Mouse (Mus musculus): Measurements from ENCODE around the gene Hoxa10. TPM values are rescaled to one million over a fixed set of nuclear protein-coding genes. Genes with fewer than 3 reads are reported as not detected.

Gene Hoxa10
- polyA plus RNA-seq, 1 experiment = not detected

GRCm38 (mm10) chr6:52204050-52204752 lies 36.5 kb downstream of the Hoxa10 start, which contains the start of gene Hoxa5:
Hoxa5 (minus strand) TSS chr6:52204587.
- 2% methylated on average over 65 of the region's 65 CpGs for WGBS
- Histone ChIP-seq H3K4me1 (ENCODE audit: control insufficient read depth, insufficient read depth, low read length) (peaks cover 4% of the 10 kb centered on the region), H3K4me3 (ENCODE audit: insufficient read depth, low read depth, low read length) (no peak within 1 kb of the TSS), H3K27ac (ENCODE audit: insufficient read depth, low read depth, low read length) (no peak within 1 kb of the TSS)
- TF ChIP-seq POLR2A (IDR thresholded peaks at IDR 0.05; ENCODE audit: insufficient read depth, low read depth, low read length) (no peak), CTCF (IDR thresholded peaks at IDR 0.05; ENCODE audit: insufficient read depth, low read depth, low read length) (no peak)

- TF ChIP-seq POLR2A (IDR thresholded peaks at IDR 0.05; ENCODE audit: insufficient read depth, low read depth, low read length) = no peak
- TF ChIP-seq CTCF (IDR thresholded peaks at IDR 0.05; ENCODE audit: insufficient read depth, low read depth, low read length) = no peak
- WGBS = 1% methylated on average over 46 of the region's 46 CpGs
- Histone ChIP-seq H3K27ac (ENCODE audit: insufficient read depth, low read depth, low read length) (no peak overlapping the region), H3K4me1 (ENCODE audit: control insufficient read depth, insufficient read depth, low read length) (peaks cover 4% of the 10 kb centered on the region), H3K4me3 (ENCODE audit: insufficient read depth, low read depth, low read length) (no peak overlapping the region)
Measured at GRCm38 (mm10) chr6:52203371-52204049, 37.1 kb downstream of the Hoxa10 start.

- 4% methylated on average over 10 of the region's 10 CpGs for WGBS
- TF ChIP-seq POLR2A (IDR thresholded peaks at IDR 0.05; ENCODE audit: insufficient read depth, low read depth, low read length) = no peak
- TF ChIP-seq CTCF (IDR thresholded peaks at IDR 0.05; ENCODE audit: insufficient read depth, low read depth, low read length) = no peak
- H3K4me1 ChIP-seq (ENCODE audit: control insufficient read depth, insufficient read depth, low read length) = peaks cover 4% of the 10 kb centered on the region
- H3K27ac ChIP-seq (ENCODE audit: insufficient read depth, low read depth, low read length) = no peak overlapping the region
- no peak overlapping the region for H3K4me3 ChIP-seq (ENCODE audit: insufficient read depth, low read depth, low read length)
Measured at GRCm38 (mm10) chr6:52203121-52203370, 37.6 kb downstream of the Hoxa10 start.

- WGBS = 5% methylated on average over 22 of the region's 22 CpGs
- TF ChIP-seq POLR2A (IDR thresholded peaks at IDR 0.05; ENCODE audit: insufficient read depth, low read depth, low read length) (no peak), CTCF (IDR thresholded peaks at IDR 0.05; ENCODE audit: insufficient read depth, low read depth, low read length) (no peak)
- Histone ChIP-seq H3K4me3 (ENCODE audit: insufficient read depth, low read depth, low read length) (no peak overlapping the region), H3K27ac (ENCODE audit: insufficient read depth, low read depth, low read length) (no peak overlapping the region), H3K4me1 (ENCODE audit: control insufficient read depth, insufficient read depth, low read length) (peaks cover 4% of the 10 kb centered on the region)
Measured at GRCm38 (mm10) chr6:52202362-52203120, 38.1 kb downstream of the Hoxa10 start.

GRCm38 (mm10) chr6:52201269-52201668 lies 39.4 kb downstream of the Hoxa10 start:
- WGBS = 13% methylated on average over 1 of the region's 1 CpGs
- TF ChIP-seq CTCF (IDR thresholded peaks at IDR 0.05; ENCODE audit: insufficient read depth, low read depth, low read length) (no peak), POLR2A (IDR thresholded peaks at IDR 0.05; ENCODE audit: insufficient read depth, low read depth, low read length) (no peak)
- Histone ChIP-seq H3K4me1 (ENCODE audit: control insufficient read depth, insufficient read depth, low read length) (peaks cover 4% of the 10 kb centered on the region), H3K4me3 (ENCODE audit: insufficient read depth, low read depth, low read length) (no peak overlapping the region), H3K27ac (ENCODE audit: insufficient read depth, low read depth, low read length) (no peak overlapping the region)

GRCm38 (mm10) chr6:52200751-52201250 lies 39.9 kb downstream of the Hoxa10 start:
- H3K4me3 ChIP-seq (ENCODE audit: insufficient read depth, low read depth, low read length) = no peak overlapping the region
- no peak overlapping the region for H3K27ac ChIP-seq (ENCODE audit: insufficient read depth, low read depth, low read length)
- no peak for TF ChIP-seq CTCF (IDR thresholded peaks at IDR 0.05; ENCODE audit: insufficient read depth, low read depth, low read length)
- TF ChIP-seq POLR2A (IDR thresholded peaks at IDR 0.05; ENCODE audit: insufficient read depth, low read depth, low read length) = no peak
- 13% methylated on average over 10 of the region's 10 CpGs for WGBS
- peaks cover 4% of the 10 kb centered on the region for H3K4me1 ChIP-seq (ENCODE audit: control insufficient read depth, insufficient read depth, low read length)

- WGBS = 7% methylated on average over 30 of the region's 30 CpGs
- Histone ChIP-seq H3K4me3 (ENCODE audit: insufficient read depth, low read depth, low read length) (no peak overlapping the region), H3K4me1 (ENCODE audit: control insufficient read depth, insufficient read depth, low read length) (peaks cover 4% of the 10 kb centered on the region)
Measured at GRCm38 (mm10) chr6:52200073-52200750, 40.4 kb downstream of the Hoxa10 start.

GRCm38 (mm10) chr6:52197271-52197670 lies 43.4 kb downstream of the Hoxa10 start:
- Histone ChIP-seq H3K4me1 (ENCODE audit: control insufficient read depth, insufficient read depth, low read length) (no peaks in the 10 kb centered on the region), H3K4me3 (ENCODE audit: insufficient read depth, low read depth, low read length) (no peak overlapping the region), H3K27ac (ENCODE audit: insufficient read depth, low read depth, low read length) (no peak overlapping the region)
- 4% methylated on average over 10 of the region's 10 CpGs for WGBS
- TF ChIP-seq POLR2A (IDR thresholded peaks at IDR 0.05; ENCODE audit: insufficient read depth, low read depth, low read length) (no peak), CTCF (IDR thresholded peaks at IDR 0.05; ENCODE audit: insufficient read depth, low read depth, low read length) (no peak)

More at GRCm38 (mm10) chr6:52200073-52200750, 40.4 kb downstream of the Hoxa10 start:
- no peak overlapping the region for H3K27ac ChIP-seq (ENCODE audit: insufficient read depth, low read depth, low read length)
- TF ChIP-seq POLR2A (IDR thresholded peaks at IDR 0.05; ENCODE audit: insufficient read depth, low read depth, low read length) (no peak), CTCF (IDR thresholded peaks at IDR 0.05; ENCODE audit: insufficient read depth, low read depth, low read length) (no peak)

All from olfactory bulb, adult 2 months (tissue).